Mouse (Mus musculus): Measurements from ENCODE around the gene Gm20388.

Gene Gm20388

GRCm38 (mm10) chr8:123823532-123824123 is 3913.0 kb downstream of the Gm20388 start:
- DNase-seq (ENCODE audit: low spot score in 2 of 2) = no peak

- no peak for DNase-seq (ENCODE audit: low spot score in 2 of 2)
Observed at GRCm38 (mm10) chr8:123826001-123826400, 3915.4 kb downstream of the Gm20388 start.

- no peak for DNase-seq (ENCODE audit: low spot score in 2 of 2)
Observed at GRCm38 (mm10) chr8:123826758-123827157, 3916.1 kb downstream of the Gm20388 start.

- DNase-seq (ENCODE audit: low spot score in 2 of 2) = no peak
Observed at GRCm38 (mm10) chr8:123827523-123827922, 3916.9 kb downstream of the Gm20388 start.

GRCm38 (mm10) chr8:123832757-123833156 is 3922.1 kb downstream of the Gm20388 start:
- DNase-seq (ENCODE audit: low spot score in 2 of 2) = no peak

- no peak for DNase-seq (ENCODE audit: low spot score in 2 of 2)
Observed at GRCm38 (mm10) chr8:123835451-123835850, 3924.8 kb downstream of the Gm20388 start.

GRCm38 (mm10) chr8:123836354-123836753 is 3925.7 kb downstream of the Gm20388 start:
- no peak for DNase-seq (ENCODE audit: low spot score in 2 of 2)

GRCm38 (mm10) chr8:123838496-123838895 is 3927.9 kb downstream of the Gm20388 start:
- no peak for DNase-seq (ENCODE audit: low spot score in 2 of 2)

GRCm38 (mm10) chr8:123840578-123841345 is 3930.1 kb downstream of the Gm20388 start:
- peak; percentile 86 to 93 for DNase-seq (ENCODE audit: low spot score in 2 of 2)

- no peak for DNase-seq (ENCODE audit: low spot score in 2 of 2)
Observed at GRCm38 (mm10) chr8:123842086-123842485, 3931.4 kb downstream of the Gm20388 start.

- no peak for DNase-seq (ENCODE audit: low spot score in 2 of 2)
Observed at GRCm38 (mm10) chr8:123844341-123844740, 3933.7 kb downstream of the Gm20388 start.

GRCm38 (mm10) chr8:123845114-123845513 is 3934.5 kb downstream of the Gm20388 start:
- no peak for DNase-seq (ENCODE audit: low spot score in 2 of 2)

GRCm38 (mm10) chr8:123845991-123846390 is 3935.3 kb downstream of the Gm20388 start:
- no peak for DNase-seq (ENCODE audit: low spot score in 2 of 2)

GRCm38 (mm10) chr8:123846509-123846908 is 3935.9 kb downstream of the Gm20388 start:
- peak in 1 of 2 experiments; percentile 59 for DNase-seq (ENCODE audit: low spot score in 2 of 2)

- DNase-seq (ENCODE audit: low spot score in 2 of 2) = no peak
Observed at GRCm38 (mm10) chr8:123847546-123847945, 3936.9 kb downstream of the Gm20388 start.

GRCm38 (mm10) chr8:123849352-123849751 is 3938.7 kb downstream of the Gm20388 start:
- DNase-seq (ENCODE audit: low spot score in 2 of 2) = no peak

GRCm38 (mm10) chr8:123851590-123851989 is 3940.9 kb downstream of the Gm20388 start:
- DNase-seq (ENCODE audit: low spot score in 2 of 2) = no peak

- no peak for DNase-seq (ENCODE audit: low spot score in 2 of 2)
Observed at GRCm38 (mm10) chr8:123854252-123854651, 3943.6 kb downstream of the Gm20388 start.

- no peak for DNase-seq (ENCODE audit: low spot score in 2 of 2)
Observed at GRCm38 (mm10) chr8:123854733-123855475, 3944.3 kb downstream of the Gm20388 start.

- DNase-seq (ENCODE audit: low spot score in 2 of 2) = peak in 1 of 2 experiments; percentile 34
Observed at GRCm38 (mm10) chr8:123857361-123857760, 3946.7 kb downstream of the Gm20388 start.

GRCm38 (mm10) chr8:123858574-123858940 is 3947.9 kb downstream of the Gm20388 start:
- DNase-seq (ENCODE audit: low spot score in 2 of 2) = no peak

GRCm38 (mm10) chr8:123858941-123859647 is 3948.5 kb downstream of the Gm20388 start:
- DNase-seq (ENCODE audit: low spot score in 2 of 2) = peak; percentile 87 to 91

All from right cerebral cortex, postnatal 36 days (tissue).